Mouse (Mus musculus) gastrocnemius, postnatal 4 days (tissue): ENCODE data around the gene Dapk3. TPM values are rescaled to one million over a fixed set of nuclear protein-coding genes. Genes with fewer than 3 reads are reported as not detected.

ENCODE experiments used
- DNase-seq, 2 experiments: peaks; one replicate each; pipeline ENCODE4 v3.0.0; 2021 to 2022; ENCODE audit warnings: low spot score in 2 of 2, mixed read lengths in 2 of 2
- total RNA-seq, 2 experiments: library from RNA; stranded (reverse); gene quantifications; 2 replicates each; pipeline ENCODE4 v1.2.3; 2021

The Dapk3 gene
- total RNA-seq, 2 experiments from 2014 or later: 40.2 to 41.4 TPM

- no peak for DNase-seq
Measured at GRCm38 (mm10) chr10:81236471-81237268, 53.9 kb downstream of the Dapk3 start.

DNA sequence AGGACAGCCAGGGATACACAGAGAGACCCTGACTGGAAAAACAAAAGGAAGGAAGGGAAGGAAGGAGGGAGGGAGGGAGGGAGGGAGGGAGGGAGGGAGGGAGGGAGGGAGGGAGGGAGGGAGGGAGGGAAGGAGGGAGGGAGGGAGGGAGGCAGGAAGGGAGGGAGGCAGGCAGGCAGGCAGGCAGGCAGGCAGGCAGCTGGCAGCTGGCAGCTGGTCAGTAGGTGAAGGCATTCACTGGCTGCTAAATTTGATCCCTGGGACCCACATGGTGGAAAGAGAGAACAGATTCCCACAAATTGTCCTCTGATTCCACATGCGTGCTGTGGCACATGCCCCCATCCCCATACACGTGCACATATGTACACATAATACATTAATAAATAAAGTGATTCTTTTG is 55.8 kb downstream of the Dapk3 start:
- no peak for DNase-seq

DNA sequence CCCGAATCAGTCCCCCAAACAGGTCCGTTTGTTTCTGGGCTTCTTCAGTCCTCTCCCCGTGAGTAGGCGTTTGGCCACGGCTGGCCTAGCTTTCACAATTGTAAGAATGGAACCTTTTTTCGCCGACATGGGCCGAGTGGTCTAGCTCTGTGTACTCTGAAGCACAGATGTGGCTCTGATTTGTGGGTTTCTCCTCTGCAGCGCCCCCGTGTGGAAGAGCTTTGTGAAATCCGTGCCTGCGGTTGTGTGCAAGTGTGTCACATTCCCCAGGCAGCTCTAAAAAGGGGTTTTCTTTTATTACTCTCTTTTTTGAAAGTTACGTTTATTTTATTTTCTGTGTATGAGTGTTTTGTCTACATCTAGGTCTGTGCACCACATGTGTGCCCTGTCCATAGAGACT is 58.1 kb downstream of the Dapk3 start:
- peak in 1 of 2 experiments; percentile 57 for DNase-seq

- no peak for DNase-seq
Measured at GRCm38 (mm10) chr10:81242021-81242420, 59.2 kb downstream of the Dapk3 start.

Other genes with a start within 250 kb of the Dapk3 start
- gene Gng7, start 168.1 kb upstream of the Dapk3 start, total RNA-seq: 1 to 10 TPM; 1.9 to 2.0 TPM
- under 1 TPM in 1 of 2 experiments, not detected in 1; 0.10 TPM for gene Diras1, start 157.3 kb upstream of the Dapk3 start, total RNA-seq
- 10 to 100 TPM; 11.2 to 11.9 TPM for gene Slc39a3, start 145.6 kb upstream of the Dapk3 start, total RNA-seq
- 100 to 1,000 TPM in 1 of 2 experiments, 10 to 100 TPM in 1; 98.0 to 100 TPM for gene Sgta, start 122.8 kb upstream of the Dapk3 start, total RNA-seq
- 10 to 100 TPM; 40.6 to 44.0 TPM for gene Thop1, start 113.0 kb upstream of the Dapk3 start, total RNA-seq
- 1 to 10 TPM; 1.2 to 1.5 TPM for gene Creb3l3, start 84.1 kb upstream of the Dapk3 start, total RNA-seq
- 100 to 1,000 TPM; 148 to 152 TPM for gene Map2k2, start 77.1 kb upstream of the Dapk3 start, total RNA-seq
- 10 to 100 TPM; 37.7 to 42.0 TPM for gene Zbtb7a, start 47.8 kb upstream of the Dapk3 start, total RNA-seq
- gene Pias4, start 15.1 kb upstream of the Dapk3 start, total RNA-seq: 10 to 100 TPM; 22.1 to 22.5 TPM
- 1,000 to 10,000 TPM; 1,324 to 1,404 TPM for gene Eef2, start 6.4 kb upstream of the Dapk3 start, total RNA-seq
- not detected for gene 4930442H23Rik, start 844 bp downstream of the Dapk3 start, total RNA-seq
- gene Nmrk2, start 19.0 kb downstream of the Dapk3 start, total RNA-seq: 1 to 10 TPM; 1.2 to 1.5 TPM
- gene Atcay, start 47.8 kb downstream of the Dapk3 start, total RNA-seq: under 1 TPM; 0.08 to 0.12 TPM
- 1 to 10 TPM; 4.3 to 5.6 TPM for gene Zfr2, start 50.1 kb downstream of the Dapk3 start, total RNA-seq
- gene Matk, start 69.9 kb downstream of the Dapk3 start, total RNA-seq: under 1 TPM; 0.34 to 0.78 TPM
- 10 to 100 TPM; 90.0 to 97.6 TPM for gene Mrpl54, start 83.9 kb downstream of the Dapk3 start, total RNA-seq
- 10 to 100 TPM; 49.2 to 50.2 TPM for gene Apba3, start 84.0 kb downstream of the Dapk3 start, total RNA-seq
- under 1 TPM; 0.25 to 0.44 TPM for gene Tjp3, start 108.6 kb downstream of the Dapk3 start, total RNA-seq
- 10 to 100 TPM; 35.8 TPM for gene Pip5k1c, start 110.0 kb downstream of the Dapk3 start, total RNA-seq
- 10 to 100 TPM; 17.8 to 18.3 TPM for gene Cactin, start 138.1 kb downstream of the Dapk3 start, total RNA-seq
- 1 to 10 TPM; 4.8 to 5.8 TPM for gene Tbxa2r, start 145.7 kb downstream of the Dapk3 start, total RNA-seq
- gene Gipc3, start 160.3 kb downstream of the Dapk3 start, total RNA-seq: under 1 TPM; 0.66 to 0.86 TPM
- gene Hmg20b, start 167.5 kb downstream of the Dapk3 start, total RNA-seq: 10 to 100 TPM; 46.2 to 58.6 TPM
- gene Mfsd12, start 174.5 kb downstream of the Dapk3 start, total RNA-seq: 1 to 10 TPM; 8.6 to 9.9 TPM
- 1 to 10 TPM; 1.7 to 1.8 TPM for gene 4930404N11Rik, start 182.8 kb downstream of the Dapk3 start, total RNA-seq
- 10 to 100 TPM; 32.2 to 33.5 TPM for gene Fzr1, start 195.5 kb downstream of the Dapk3 start, total RNA-seq
- gene Dohh, start 201.4 kb downstream of the Dapk3 start, total RNA-seq: 10 to 100 TPM; 48.1 to 48.5 TPM
- gene Gm48551, start 201.5 kb downstream of the Dapk3 start, total RNA-seq: 1 to 10 TPM in 1 of 2 experiments, under 1 TPM in 1; 0.70 to 1.5 TPM
- gene Gm48552, start 206.0 kb downstream of the Dapk3 start, total RNA-seq: 1 to 10 TPM; 1.3 to 2.0 TPM
- gene Smim24, start 210.0 kb downstream of the Dapk3 start, total RNA-seq: under 1 TPM; 0.91 to 0.98 TPM